Mouse (Mus musculus): ENCODE measurements around the gene Defb21. TPM values are rescaled to one million over a fixed set of nuclear protein-coding genes. Genes with fewer than 3 reads are reported as not detected.

Defb21 gene
- polyA plus RNA-seq (2014; fragmentation: Nextera tagmentation; extraction: Ambion mirVana), result not detected in 2 replicates

DNA sequence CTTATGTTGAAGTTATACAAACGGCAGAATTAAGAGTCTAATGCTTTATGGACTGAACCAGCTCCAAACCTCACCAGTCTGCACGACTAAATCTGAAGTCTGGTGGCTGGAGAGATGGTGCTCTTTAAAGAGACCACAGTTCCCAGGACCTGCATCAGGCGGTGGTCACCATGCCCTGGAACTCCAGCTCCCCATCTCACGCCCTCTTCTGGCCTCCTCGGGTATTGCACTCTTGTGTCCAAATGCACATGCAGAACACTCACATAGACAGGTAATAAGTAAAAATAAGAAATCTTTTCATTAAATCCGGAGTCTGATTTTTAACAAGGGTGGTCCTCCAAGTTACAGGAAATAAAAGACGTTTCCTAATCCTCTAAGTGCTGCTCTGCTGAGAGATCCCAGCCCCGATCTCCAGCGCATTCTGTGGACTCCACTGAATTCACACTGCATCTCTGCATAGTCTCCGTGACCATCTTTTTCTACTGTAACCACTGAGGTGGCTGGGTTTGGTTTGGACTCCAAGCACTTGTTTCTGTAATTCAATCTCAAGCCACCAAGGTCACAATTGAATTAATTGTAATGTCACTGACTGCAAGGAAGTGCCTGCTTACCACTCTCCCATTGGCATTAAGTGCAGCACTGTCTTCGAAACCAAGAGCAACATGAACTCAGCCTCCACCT, at the start of gene Defb21:
TSS of gene Defb21 (plus strand) at position 631 of the 681 bp plus-strand sequence.
- Histone ChIP-seq H3K4me3 (ENCODE audit: low read depth, low read length) (no peak within 1 kb of the TSS), H3K9me3 (ENCODE audit: control insufficient read depth, low read length) (no peaks in the 10 kb centered on the region), H3K27ac (ENCODE audit: low read depth) (no peak within 1 kb of the TSS), H3K4me1 (replicated peaks; ENCODE audit: control insufficient read depth, insufficient read depth, low read length) (no peaks in the 10 kb centered on the region), H3K27me3 (replicated peaks; ENCODE audit: control insufficient read depth, insufficient read depth, low read length) (no peaks in the 10 kb centered on the region), H3K4me2 (ENCODE audit: low read length) (no peak within 1 kb of the TSS), H3K36me3 (ENCODE audit: control insufficient read depth, insufficient read depth, low read length) (no peaks in the 10 kb centered on the region), H3K9ac (ENCODE audit: low read length) (no peak within 1 kb of the TSS)
- ATAC-seq (replicated peaks; ENCODE audit: low FRiP score, low TSS enrichment, low read depth), result no peak
- DNase-seq (ENCODE audit: low spot score), result no peak
- 63% methylated on average over 11 of the region's 11 CpGs for WGBS

DNA sequence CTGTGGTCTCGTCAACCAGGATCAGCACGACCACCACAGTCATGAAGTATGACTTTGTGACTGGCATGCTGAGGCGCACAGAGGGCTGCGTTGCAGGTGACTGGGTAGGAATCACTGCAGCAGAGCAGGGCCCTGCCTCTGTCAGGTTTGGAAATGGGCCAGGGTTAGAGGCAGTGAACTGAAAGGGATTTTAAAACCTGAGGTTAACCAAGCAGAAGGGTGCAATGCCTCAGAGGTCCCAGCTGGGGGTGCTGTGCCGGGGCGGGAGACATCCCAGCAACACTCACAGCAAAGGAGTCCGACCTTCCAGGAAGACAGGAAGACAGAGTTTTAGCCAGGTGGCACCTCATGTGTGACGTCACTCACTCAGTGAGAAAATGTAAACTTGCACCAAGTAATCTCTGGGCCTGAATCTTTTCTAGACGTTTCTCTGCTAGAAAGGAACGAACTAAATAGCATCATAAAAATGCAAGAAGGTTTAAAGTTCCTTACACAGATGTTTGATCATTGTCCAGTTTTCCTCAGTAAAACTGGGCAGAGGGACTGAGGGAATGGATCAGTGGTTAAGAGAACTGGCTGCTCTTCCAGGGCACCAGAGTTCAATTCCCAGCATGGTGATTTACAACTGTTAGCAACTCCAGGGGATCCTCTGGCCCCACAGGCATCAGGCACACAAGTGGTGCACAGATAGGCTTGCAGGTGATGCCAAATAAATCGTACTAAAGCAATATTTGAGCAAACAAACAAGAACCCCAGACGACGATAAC, 32.4 kb upstream of the Defb21 start, which contains the start of gene Defb29:
TSS of gene Defb29 (minus strand) at position 155 of the 767 bp plus-strand sequence.
- Histone ChIP-seq H3K4me1 (replicated peaks; ENCODE audit: control insufficient read depth, insufficient read depth, low read length) (no peaks in the 10 kb centered on the region), H3K9me3 (ENCODE audit: control insufficient read depth, low read length) (no peaks in the 10 kb centered on the region), H3K9ac (ENCODE audit: low read length) (no peak within 1 kb of the TSS), H3K4me3 (ENCODE audit: low read depth, low read length) (no peak within 1 kb of the TSS), H3K27ac (ENCODE audit: low read depth) (no peak within 1 kb of the TSS), H3K27me3 (replicated peaks; ENCODE audit: control insufficient read depth, insufficient read depth, low read length) (no peaks in the 10 kb centered on the region), H3K4me2 (ENCODE audit: low read length) (no peak within 1 kb of the TSS), H3K36me3 (ENCODE audit: control insufficient read depth, insufficient read depth, low read length) (no peaks in the 10 kb centered on the region)
- ATAC-seq (replicated peaks; ENCODE audit: low FRiP score, low TSS enrichment, low read depth) (no peak), DNase-seq (ENCODE audit: low spot score) (no peak)
- 43% methylated on average over 13 of the region's 13 CpGs for WGBS

DNA sequence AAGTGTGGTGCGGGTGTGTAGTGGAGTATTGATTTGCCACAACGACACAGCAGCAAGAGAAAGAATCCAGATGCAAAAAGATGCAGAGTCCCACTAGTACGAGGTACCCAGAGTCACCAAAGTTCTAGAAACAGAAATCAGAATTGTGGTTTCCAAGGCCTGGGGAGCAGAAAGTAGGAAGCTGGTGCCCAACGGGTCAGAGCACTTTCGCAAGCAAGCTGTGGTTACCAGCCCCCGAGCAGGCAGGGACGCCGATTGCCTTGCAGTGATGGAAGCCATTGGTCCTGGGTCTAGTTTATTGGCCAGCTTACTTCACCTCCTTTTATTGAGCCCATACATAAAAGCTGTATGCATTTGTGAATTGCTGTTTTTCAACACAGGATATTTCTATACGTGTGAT, 30.6 kb upstream of the Defb21 start:
- ATAC-seq (replicated peaks; ENCODE audit: low FRiP score, low TSS enrichment, low read depth), result no peak
- Histone ChIP-seq H3K27me3 (replicated peaks; ENCODE audit: control insufficient read depth, insufficient read depth, low read length) (no peaks in the 10 kb centered on the region), H3K4me3 (ENCODE audit: low read depth, low read length) (no peak overlapping the region), H3K9me3 (ENCODE audit: control insufficient read depth, low read length) (no peaks in the 10 kb centered on the region), H3K4me1 (replicated peaks; ENCODE audit: control insufficient read depth, insufficient read depth, low read length) (no peaks in the 10 kb centered on the region), H3K9ac (ENCODE audit: low read length) (no peak overlapping the region), H3K36me3 (ENCODE audit: control insufficient read depth, insufficient read depth, low read length) (no peaks in the 10 kb centered on the region), H3K4me2 (ENCODE audit: low read length) (no peak overlapping the region), H3K27ac (ENCODE audit: low read depth) (no peak overlapping the region)
- WGBS, result 86% methylated on average over 9 of the region's 9 CpGs
- DNase-seq (ENCODE audit: low spot score), result no peak

DNA sequence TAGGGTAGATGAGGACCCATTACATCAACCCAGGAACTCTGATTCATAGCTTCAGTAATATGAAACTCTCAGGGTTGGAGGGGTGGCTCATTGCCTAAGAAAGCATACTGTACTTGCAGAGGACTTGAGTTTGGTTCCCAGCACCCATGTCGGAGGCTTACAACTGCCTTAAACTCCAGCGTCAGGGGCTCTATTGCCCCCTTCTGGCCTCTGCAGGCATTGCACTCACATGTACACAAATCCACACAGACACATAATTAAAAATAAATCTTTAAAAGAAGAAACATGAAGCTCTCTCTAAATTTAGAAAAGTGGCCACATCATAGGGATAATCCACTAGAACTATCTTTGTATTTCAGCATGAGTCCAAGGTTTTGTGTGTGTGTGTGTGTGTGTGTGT, 29.6 kb upstream of the Defb21 start:
- 71% methylated on average over 2 of the region's 2 CpGs for WGBS
- no peaks in the 10 kb centered on the region for H3K4me1 ChIP-seq (replicated peaks; ENCODE audit: control insufficient read depth, insufficient read depth, low read length)
- DNase-seq (ENCODE audit: low spot score) (no peak), ATAC-seq (replicated peaks; ENCODE audit: low FRiP score, low TSS enrichment, low read depth) (no peak)
- no peaks in the 10 kb centered on the region for H3K27me3 ChIP-seq (replicated peaks; ENCODE audit: control insufficient read depth, insufficient read depth, low read length)
- no peaks in the 10 kb centered on the region for H3K9me3 ChIP-seq (ENCODE audit: control insufficient read depth, low read length)
- no peaks in the 10 kb centered on the region for H3K36me3 ChIP-seq (ENCODE audit: control insufficient read depth, insufficient read depth, low read length)
- H3K4me3 ChIP-seq (ENCODE audit: low read depth, low read length), result no peak overlapping the region
- H3K27ac ChIP-seq (ENCODE audit: low read depth), result no peak overlapping the region
- no peak overlapping the region for H3K4me2 ChIP-seq (ENCODE audit: low read length)
- no peak overlapping the region for H3K9ac ChIP-seq (ENCODE audit: low read length)

DNA sequence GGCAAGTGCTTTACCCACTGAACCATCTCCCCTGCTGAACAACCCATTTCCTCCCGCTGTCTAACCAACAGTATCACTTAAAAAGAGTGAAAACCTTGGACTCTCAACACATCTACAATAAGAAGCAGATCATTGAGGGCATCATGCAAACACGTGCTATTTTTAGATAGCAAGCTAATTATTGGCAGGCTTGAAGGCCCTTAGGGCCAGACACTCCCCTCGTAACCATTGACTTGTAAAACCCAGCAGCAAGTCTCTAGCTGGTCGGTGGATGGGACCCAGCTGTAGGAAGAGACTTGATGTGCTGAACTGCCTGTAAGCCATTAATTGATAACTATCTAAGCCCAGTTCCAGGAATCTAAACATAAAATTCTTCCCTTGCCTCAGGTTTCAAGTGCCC, 29.1 kb upstream of the Defb21 start:
- WGBS, result 67% methylated on average over 4 of the region's 4 CpGs
- no peak for DNase-seq (ENCODE audit: low spot score)
- no peaks in the 10 kb centered on the region for H3K9me3 ChIP-seq (ENCODE audit: control insufficient read depth, low read length)
- no peak overlapping the region for H3K9ac ChIP-seq (ENCODE audit: low read length)
- no peak overlapping the region for H3K4me3 ChIP-seq (ENCODE audit: low read depth, low read length)
- no peak overlapping the region for H3K4me2 ChIP-seq (ENCODE audit: low read length)
- H3K4me1 ChIP-seq (replicated peaks; ENCODE audit: control insufficient read depth, insufficient read depth, low read length), result no peaks in the 10 kb centered on the region
- H3K27ac ChIP-seq (ENCODE audit: low read depth), result no peak overlapping the region
- no peaks in the 10 kb centered on the region for H3K36me3 ChIP-seq (ENCODE audit: control insufficient read depth, insufficient read depth, low read length)
- no peak for ATAC-seq (replicated peaks; ENCODE audit: low FRiP score, low TSS enrichment, low read depth)
- H3K27me3 ChIP-seq (replicated peaks; ENCODE audit: control insufficient read depth, insufficient read depth, low read length), result no peaks in the 10 kb centered on the region

DNA sequence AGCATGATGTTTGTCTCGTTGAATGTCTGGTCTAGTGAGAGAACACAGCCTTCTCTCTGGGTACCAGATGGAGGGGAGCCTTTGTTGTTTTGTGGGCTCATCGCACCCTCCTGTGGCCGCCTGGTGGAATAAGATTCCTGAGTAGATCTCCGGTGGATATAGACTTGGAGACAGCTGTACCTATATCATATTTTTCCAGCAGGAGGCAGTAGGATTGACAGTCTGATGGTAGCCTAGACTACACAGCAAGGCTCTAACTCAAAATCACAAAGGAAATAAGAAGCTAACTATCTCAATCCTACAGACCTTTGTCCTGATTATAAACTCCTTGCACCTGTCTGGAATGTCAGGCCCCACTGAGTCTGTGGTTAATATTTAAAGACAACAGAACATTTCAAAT, 27.9 kb upstream of the Defb21 start:
- no peak overlapping the region for H3K27ac ChIP-seq (ENCODE audit: low read depth)

DNA sequence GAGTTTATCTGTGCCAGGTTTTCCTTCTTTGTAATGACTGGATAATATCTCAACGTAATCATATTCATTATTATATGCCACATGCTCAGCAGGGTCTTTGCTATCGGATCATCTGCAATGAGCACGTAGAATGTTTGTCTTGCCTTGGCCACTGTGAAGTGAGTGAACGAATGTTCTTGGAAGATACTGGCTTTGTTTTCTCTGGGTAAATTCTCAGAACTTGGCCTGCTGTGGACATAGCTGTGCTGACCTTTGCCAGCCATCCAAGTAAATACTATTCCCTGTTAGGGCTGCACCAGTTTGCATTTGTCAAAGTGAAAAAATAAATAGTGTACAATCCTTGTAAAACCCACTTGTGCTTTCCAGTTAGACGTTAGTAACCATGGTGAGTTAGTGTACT, 24.4 kb upstream of the Defb21 start:
- Histone ChIP-seq H3K4me2 (ENCODE audit: low read length) (no peak overlapping the region), H3K4me3 (ENCODE audit: low read depth, low read length) (no peak overlapping the region), H3K9ac (ENCODE audit: low read length) (no peak overlapping the region), H3K27ac (ENCODE audit: low read depth) (no peak overlapping the region), H3K9me3 (ENCODE audit: control insufficient read depth, low read length) (no peaks in the 10 kb centered on the region), H3K36me3 (ENCODE audit: control insufficient read depth, insufficient read depth, low read length) (no peaks in the 10 kb centered on the region), H3K4me1 (replicated peaks; ENCODE audit: control insufficient read depth, insufficient read depth, low read length) (no peaks in the 10 kb centered on the region), H3K27me3 (replicated peaks; ENCODE audit: control insufficient read depth, insufficient read depth, low read length) (no peaks in the 10 kb centered on the region)
- ATAC-seq (replicated peaks; ENCODE audit: low FRiP score, low TSS enrichment, low read depth) (no peak), DNase-seq (ENCODE audit: low spot score) (no peak)
- 56% methylated on average over 5 of the region's 5 CpGs for WGBS

More for the DNA sequence above, 27.9 kb upstream of the Defb21 start:
- Histone ChIP-seq H3K9ac (ENCODE audit: low read length) (no peak overlapping the region), H3K4me2 (ENCODE audit: low read length) (no peak overlapping the region), H3K4me3 (ENCODE audit: low read depth, low read length) (no peak overlapping the region), H3K9me3 (ENCODE audit: control insufficient read depth, low read length) (no peaks in the 10 kb centered on the region), H3K4me1 (replicated peaks; ENCODE audit: control insufficient read depth, insufficient read depth, low read length) (no peaks in the 10 kb centered on the region), H3K27me3 (replicated peaks; ENCODE audit: control insufficient read depth, insufficient read depth, low read length) (no peaks in the 10 kb centered on the region), H3K36me3 (ENCODE audit: control insufficient read depth, insufficient read depth, low read length) (no peaks in the 10 kb centered on the region)
- 22% methylated on average over 4 of the region's 4 CpGs for WGBS
- DNase-seq (ENCODE audit: low spot score) (peak; percentile 58), ATAC-seq (replicated peaks; ENCODE audit: low FRiP score, low TSS enrichment, low read depth) (peak; percentile 80)

DNA sequence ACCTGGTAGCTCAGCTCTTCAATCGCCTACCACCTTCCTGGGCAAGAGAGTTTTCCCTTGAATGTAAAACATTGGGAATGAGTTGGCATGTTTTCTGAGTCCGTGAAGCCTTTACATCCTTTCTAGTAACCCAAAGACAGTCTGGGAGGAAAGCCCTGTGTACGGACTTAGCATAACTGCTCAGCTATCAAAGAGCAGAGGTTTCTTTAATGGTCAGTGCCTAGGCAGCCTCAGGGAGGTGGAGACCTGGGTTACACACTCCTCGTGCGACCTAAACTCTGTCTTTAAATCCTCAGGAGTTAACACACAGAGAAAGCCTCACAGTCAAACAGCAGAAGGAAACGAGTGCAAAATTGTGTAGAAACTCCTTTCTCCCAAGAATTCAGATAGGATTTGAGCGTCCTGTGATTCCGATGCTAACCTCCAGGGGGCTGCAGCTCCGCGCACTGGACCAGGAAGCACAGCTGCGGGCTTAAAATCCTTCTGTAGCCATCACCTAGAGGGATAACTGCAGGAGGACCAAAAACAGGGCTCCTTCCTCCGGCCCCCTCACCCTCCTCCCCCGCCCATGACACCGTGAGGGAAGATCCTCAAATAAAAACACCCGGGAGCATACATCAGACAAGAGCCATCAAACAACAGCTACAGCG, 18.6 kb upstream of the Defb21 start:
- no peaks in the 10 kb centered on the region for H3K4me1 ChIP-seq (replicated peaks; ENCODE audit: control insufficient read depth, insufficient read depth, low read length)
- no peaks in the 10 kb centered on the region for H3K27me3 ChIP-seq (replicated peaks; ENCODE audit: control insufficient read depth, insufficient read depth, low read length)
- no peaks in the 10 kb centered on the region for H3K9me3 ChIP-seq (ENCODE audit: control insufficient read depth, low read length)
- H3K4me2 ChIP-seq (ENCODE audit: low read length), result no peak overlapping the region
- WGBS, result 13% methylated on average over 16 of the region's 16 CpGs
- no peak overlapping the region for H3K4me3 ChIP-seq (ENCODE audit: low read depth, low read length)
- ATAC-seq (replicated peaks; ENCODE audit: low FRiP score, low TSS enrichment, low read depth) (no peak), DNase-seq (ENCODE audit: low spot score) (peak; percentile 86)
- H3K9ac ChIP-seq (ENCODE audit: low read length), result no peak overlapping the region
- no peaks in the 10 kb centered on the region for H3K36me3 ChIP-seq (ENCODE audit: control insufficient read depth, insufficient read depth, low read length)
- no peak overlapping the region for H3K27ac ChIP-seq (ENCODE audit: low read depth)

All from intestine, embryonic 14.5 days (tissue).